Mouse (Mus musculus) left cerebral cortex, postnatal 36 days (tissue): ENCODE measurements around the gene Nup62. TPM values are rescaled to one million over a fixed set of nuclear protein-coding genes. Genes with fewer than 3 reads are reported as not detected.

ENCODE experiments used
- DNase-seq, 2 experiments: peaks; one replicate each; pipeline ENCODE4 v3.0.0; 2021 to 2022; ENCODE audit warnings: low spot score in 2 of 2, mixed read lengths in 1 of 2
- intact Hi-C: fragments of 180-260 bp; cut with DNase I; formaldehyde crosslinking; loops from one replicate; pipeline ENCODE4 v1.15.1; 2025
- total RNA-seq, 2 experiments: library from RNA; stranded (reverse); gene quantifications; 2 replicates each; pipeline ENCODE4 v1.2.3; 2021

Gene Nup62
- total RNA-seq = 10 to 100 TPM; 28.1 to 32.2 TPM

GRCm38 (mm10) chr7:44815721-44816469 lies at the start of gene Nup62, which contains the start of gene Il4i1:
Nup62 (plus strand) TSS chr7:44816088.
Il4i1 (plus strand) TSS chr7:44816387.
- DNase-seq = peak; percentile 98
- intact Hi-C loops = loop anchor here (1.0 kb wide), 1 partner anchor 68 kb away; the partner anchor contains the start of gene Vrk3

DNA sequence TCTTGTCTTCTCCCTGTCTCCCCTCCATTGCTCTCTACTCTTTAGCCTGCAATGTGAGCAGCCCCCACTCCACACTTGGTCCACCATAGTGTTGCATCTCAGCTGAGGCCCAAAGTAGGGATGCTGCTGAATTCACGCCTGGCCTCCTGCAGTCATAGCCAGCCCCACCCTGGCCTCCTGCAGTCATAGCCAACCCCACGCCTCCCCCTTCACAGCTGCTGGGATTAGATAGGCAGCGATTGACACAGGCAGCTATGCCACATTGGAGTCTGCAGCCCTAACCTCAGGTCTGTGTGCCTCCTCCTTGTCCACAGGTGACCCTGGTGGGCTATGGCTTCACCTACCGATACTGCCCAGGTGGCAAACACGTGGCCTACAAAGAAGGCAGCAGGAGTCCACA lies 47.8 kb upstream of the Nup62 start:
- DNase-seq = no peak
- intact Hi-C loops = no loop called here

DNA sequence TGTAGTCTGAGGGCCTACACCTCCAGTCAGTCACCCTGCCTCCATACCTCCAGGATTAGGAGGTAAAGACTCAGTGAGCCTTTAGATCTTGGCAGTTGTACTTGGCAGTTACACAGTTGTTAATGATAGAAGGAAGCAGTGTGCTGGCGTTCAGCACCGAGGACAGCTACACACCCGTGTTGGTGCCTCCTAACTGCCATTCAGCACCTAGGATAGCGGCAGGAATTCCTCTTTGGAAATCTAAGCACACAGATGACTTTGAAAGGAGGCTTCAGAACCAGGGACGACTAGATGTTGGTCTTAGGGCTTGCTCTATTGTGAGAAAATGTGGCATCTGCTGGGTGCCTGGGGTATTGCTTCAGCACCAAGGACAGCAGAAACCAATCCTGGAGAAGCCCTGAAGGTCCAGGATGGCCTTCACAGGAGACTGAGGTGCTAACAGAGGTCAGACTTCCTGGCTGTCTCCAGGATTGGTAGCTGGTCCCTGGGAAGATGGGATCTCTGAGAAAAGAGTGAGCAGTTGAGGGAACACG lies 45.8 kb upstream of the Nup62 start:
- no peak for DNase-seq
- intact Hi-C loops = no loop called here

GRCm38 (mm10) chr7:44772591-44773204 lies 43.2 kb upstream of the Nup62 start:
- DNase-seq = no peak
- intact Hi-C loops = no loop called here

- DNase-seq = no peak
- intact Hi-C loops = no loop called here
Measured at GRCm38 (mm10) chr7:44776849-44777498, 38.9 kb upstream of the Nup62 start.

- intact Hi-C loops = no loop called here
- DNase-seq = no peak
Measured at GRCm38 (mm10) chr7:44780101-44780500, 35.8 kb upstream of the Nup62 start.

GRCm38 (mm10) chr7:44789531-44789930 lies 26.4 kb upstream of the Nup62 start:
- intact Hi-C loops = loop anchor here (5.0 kb wide), 1 partner anchor 77 kb away; no protein-coding TSS in a partner anchor
- no peak for DNase-seq

GRCm38 (mm10) chr7:44790066-44790465 lies 25.8 kb upstream of the Nup62 start:
- no peak for DNase-seq
- intact Hi-C loops = no loop called here

DNA sequence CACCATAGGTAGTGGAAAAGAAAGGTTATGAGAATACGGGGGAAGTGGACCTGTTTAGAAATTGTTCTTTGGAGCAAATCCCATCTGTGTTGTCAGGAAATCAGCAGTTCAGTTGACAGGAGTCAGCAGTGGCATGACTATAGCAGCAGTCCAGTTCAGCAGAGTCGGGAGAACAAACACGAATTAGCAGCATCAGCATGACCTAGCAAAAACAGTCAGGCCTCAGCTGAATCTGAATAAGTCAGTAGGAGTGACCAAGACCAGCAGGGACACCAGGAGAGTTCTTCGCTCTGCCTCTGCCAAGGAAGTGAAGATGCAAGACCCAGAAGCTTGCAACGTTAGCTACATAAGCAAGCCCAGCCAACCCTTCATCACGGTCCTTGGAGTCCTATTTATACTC lies 23.1 kb upstream of the Nup62 start:
- no peak for DNase-seq
- intact Hi-C loops = no loop called here

- DNase-seq = no peak
- intact Hi-C loops = no loop called here
Measured at GRCm38 (mm10) chr7:44808927-44809326, 7.0 kb upstream of the Nup62 start.

DNA sequence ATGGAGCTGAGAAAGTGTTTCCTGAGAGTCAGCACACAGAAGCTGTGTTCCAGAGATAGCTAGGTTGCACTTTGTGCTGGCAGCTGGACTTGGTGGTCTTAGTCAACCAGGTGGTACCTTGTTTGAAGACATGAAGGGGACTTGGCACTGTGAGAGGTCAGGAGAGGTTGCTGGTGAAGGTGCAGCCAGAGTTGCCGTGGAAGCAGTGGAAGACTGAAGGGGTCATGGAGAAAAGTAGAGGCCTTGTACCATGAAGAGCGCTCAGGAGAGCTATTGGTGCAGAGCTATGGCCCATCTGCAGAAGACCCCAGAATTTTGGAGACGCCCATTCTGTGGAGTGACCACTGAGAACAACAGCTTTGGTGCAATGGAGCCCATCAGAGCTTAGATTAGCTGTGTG lies 6.4 kb upstream of the Nup62 start:
- no peak for DNase-seq
- intact Hi-C loops = no loop called here

DNA sequence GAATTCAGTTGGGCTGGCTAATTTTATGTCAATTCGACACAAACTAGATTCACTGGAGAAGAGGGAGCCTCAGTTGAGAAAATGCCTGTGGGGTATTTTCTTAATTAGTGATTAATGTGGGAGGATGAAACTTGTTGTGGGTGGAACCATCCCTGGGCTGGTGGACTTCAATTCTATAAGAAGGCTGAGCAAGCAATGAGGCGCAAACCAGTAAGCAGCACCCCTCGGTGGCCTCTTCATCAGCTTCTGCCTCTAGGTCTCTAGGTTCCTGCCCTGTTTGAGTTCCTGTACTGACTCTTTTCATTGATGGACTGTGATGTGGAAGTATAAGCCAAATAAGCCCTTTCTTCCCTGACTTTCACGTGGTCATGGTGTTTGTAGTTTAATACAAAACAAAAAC lies 5.5 kb upstream of the Nup62 start:
- DNase-seq = no peak
- intact Hi-C loops = no loop called here

GRCm38 (mm10) chr7:44810819-44811557 lies 4.9 kb upstream of the Nup62 start:
- intact Hi-C loops = no loop called here

DNA sequence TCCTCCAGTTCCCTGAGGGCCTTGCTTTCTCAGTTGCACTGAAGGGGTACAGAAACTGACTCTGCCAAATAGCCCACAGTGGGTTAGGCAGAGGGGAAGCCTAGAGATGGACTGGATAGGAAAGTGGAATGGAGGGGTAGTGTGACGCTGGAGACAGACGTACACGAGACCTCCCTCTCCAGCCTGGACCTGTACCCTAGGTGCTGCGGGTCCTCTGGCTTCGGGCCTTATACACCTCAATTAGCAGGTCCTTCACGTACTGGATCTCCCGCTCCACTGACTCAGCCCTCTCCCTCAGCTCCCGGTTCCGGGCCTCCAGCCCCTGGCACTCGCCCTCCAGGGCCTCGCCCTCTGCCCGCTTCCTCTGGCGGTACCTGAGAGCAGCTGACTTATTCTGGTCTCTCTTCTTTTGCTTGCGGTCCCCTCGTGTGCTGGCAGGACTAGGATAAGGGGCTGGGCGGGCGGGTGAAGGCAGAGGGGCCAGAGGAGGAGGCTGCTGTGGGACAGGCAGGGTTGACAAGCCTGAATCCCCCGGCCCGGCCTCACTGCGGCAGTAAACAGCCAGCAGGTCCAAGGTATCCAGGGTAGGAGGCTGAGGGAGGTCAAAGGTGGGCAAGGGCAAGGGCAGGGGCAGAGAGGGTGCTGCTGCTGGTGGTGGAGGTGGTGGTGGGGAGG lies 3.1 kb upstream of the Nup62 start:
- no peak for DNase-seq

More at GRCm38 (mm10) chr7:44810819-44811557, 4.9 kb upstream of the Nup62 start:
- no peak for DNase-seq

DNA sequence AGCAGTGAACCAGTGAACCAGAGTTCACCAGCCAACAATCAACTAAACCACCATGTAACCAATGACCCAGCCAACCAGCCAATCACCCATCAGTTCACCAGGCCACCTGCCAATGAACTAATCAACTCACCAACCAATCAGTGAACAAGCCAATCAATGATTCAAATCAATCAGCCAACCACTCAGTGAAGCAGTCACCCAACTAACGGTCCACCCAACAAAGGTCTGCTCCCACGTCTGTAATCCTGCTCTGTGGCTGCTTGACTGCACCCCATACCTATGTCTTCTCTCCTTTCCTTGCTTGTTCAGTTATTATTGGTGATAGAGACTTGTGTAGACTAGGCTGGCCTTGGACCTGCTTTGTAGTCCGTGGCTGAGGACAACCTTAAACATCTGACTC lies 1.9 kb upstream of the Nup62 start:
- intact Hi-C loops = no loop called here
- DNase-seq = no peak

More for the DNA sequence above, 3.1 kb upstream of the Nup62 start:
- intact Hi-C loops = no loop called here

GRCm38 (mm10) chr7:44814423-44814822 lies 1.5 kb upstream of the Nup62 start:
- no peak for DNase-seq
- intact Hi-C loops = no loop called here

DNA sequence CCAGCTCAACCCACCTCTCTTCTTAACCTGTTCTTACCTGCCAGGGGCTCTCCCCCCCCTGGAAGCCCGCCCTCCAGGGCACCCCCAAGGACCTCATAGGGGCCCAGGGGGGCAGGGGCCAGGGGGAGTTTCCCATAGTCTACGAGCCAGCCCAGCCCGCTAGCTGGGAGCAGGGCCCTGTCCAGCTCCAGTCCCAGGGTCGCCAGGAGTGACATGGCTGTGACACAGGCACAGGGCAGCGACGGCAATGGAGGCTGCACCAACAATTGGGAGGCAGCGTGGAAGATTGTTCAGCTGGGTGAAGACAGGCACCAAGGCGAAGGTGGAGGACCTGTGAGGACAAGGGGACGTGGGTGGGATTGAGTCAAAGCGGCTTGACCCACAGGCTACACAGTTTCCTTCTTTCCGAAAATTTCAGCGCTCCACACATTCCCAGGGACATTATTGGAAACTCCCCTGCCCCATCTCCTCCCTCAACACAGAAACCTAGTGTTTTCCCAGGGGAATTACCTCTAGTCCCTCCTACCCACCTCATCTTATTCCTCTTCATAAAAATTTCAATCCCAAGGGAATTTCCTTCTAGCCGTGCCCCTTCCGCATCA lies 835 bp upstream of the Nup62 start:
- intact Hi-C loops = no loop called here
- no peak for DNase-seq

DNA sequence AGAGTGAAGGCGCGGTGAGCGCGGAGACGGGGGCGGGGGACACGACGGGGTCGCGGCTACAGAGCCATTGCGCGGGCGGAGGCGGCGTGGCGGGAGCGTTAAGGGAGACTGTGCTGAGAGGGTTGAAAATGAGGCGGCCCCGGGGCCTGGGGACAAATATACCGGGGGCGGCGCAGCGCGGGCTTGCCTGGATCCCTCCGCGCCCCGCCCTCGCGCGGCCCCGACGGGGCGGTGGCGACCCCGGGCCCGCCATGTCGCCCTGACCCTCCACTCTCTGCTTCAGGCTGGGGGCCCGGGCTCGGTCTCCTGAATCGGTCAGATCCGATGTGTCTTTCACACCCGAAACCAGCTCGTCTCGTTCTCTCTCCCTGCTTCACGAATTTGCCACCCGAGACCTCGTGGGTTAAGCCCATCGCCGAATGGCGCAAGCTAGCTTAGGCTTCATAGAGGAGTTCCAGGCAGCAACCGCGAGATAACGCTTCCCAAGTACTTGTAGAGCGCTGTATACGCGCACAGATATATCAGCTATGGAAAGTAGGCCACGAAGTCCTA lies 658 bp downstream of the Nup62 start, which contains the start of gene Atf5:
Gene Atf5 (minus strand): TSS at position 189 of the 552 bp plus-strand sequence.
- intact Hi-C loops = loop anchor here (1.0 kb wide), 1 partner anchor 68 kb away; the partner anchor contains the start of gene Vrk3
- DNase-seq = peak in 1 of 2 experiments; percentile 57
